Mouse (Mus musculus) gastrocnemius, postnatal 10 days (tissue): ENCODE data around the gene Lbx1. TPM values are rescaled to one million over a fixed set of nuclear protein-coding genes. Genes with fewer than 3 reads are reported as not detected.

Experiments used
- DNase-seq: peaks from one replicate; pipeline ENCODE4 v3.0.0; 2021; ENCODE audit warnings: mixed read lengths
- total RNA-seq, 2 experiments: library from RNA; stranded (reverse); gene quantifications; 2 replicates each; pipeline ENCODE4 v1.2.3; 2021

Lbx1 gene
- total RNA-seq, 2 experiments from 2014 or later = 35.2 to 36.1 TPM

DNA sequence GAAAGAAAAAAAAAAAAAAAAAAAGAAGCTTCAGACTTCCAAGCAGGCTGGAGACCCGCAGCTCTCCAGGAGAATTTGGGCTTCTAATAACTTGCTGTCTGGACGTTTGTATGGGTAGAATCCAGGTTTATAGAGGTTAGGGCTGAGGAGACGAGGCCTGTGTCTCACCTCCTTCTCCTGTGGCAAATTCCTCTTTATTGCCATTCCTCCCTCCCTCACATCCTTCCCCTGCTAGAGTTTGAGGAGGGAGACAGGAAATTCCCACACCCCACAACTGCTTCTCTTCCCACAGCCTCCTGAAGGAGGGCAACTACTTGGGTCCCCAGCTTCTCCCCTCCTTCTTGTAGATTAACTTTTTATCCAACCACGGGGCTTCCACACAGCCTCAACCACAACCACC, 20.2 kb downstream of the Lbx1 start:
- DNase-seq = no peak

DNA sequence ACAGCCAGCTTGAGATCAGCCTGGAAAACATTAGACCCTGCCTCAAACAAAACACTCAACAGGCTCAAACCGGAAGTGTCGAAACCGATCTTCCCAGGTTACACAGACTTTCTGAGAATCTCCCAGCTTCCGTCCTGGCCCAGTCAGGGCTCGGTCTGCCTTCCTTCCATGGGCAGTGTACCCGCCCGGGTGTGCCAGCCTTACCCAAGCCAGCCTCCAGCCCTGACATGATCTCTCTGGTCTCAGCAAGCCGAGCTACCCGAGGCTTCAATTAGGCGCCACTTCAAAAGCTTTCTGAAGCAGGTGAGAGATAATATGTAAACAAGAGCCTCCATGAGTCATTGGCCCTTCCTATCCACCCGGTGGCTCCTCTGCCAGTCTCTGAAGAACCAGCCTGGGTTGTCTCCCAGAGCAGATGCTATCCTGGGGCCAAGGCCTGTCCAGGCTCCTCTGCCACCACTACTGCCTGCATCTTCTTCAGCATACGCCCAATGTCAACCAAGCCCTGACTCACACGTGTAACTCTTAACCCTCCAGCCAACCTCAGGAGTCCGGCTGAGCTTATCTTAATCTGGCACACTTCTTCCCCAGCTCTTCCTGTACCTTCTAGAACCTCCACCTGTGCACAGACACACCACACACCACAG, 25.7 kb downstream of the Lbx1 start:
- no peak for DNase-seq

DNA sequence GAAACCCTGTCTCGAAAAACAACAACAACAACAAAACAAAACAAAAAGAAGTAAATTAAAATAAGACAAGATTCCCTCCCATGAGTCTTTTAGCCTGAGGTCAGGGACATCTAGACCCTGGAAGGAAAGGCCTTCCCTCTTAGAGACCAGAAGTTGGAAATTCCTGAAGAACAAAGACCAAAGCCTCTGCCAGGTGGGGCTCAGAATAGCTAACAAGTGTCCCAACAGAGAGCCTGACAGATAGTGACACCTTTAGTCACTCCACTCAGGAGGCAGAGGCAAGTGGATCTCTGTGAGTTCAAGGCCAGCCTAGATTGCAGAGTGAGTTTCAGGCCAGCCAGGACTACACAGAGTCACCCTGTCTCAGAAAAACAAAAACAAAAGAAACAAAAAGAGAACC, 26.4 kb downstream of the Lbx1 start:
- DNase-seq = no peak

DNA sequence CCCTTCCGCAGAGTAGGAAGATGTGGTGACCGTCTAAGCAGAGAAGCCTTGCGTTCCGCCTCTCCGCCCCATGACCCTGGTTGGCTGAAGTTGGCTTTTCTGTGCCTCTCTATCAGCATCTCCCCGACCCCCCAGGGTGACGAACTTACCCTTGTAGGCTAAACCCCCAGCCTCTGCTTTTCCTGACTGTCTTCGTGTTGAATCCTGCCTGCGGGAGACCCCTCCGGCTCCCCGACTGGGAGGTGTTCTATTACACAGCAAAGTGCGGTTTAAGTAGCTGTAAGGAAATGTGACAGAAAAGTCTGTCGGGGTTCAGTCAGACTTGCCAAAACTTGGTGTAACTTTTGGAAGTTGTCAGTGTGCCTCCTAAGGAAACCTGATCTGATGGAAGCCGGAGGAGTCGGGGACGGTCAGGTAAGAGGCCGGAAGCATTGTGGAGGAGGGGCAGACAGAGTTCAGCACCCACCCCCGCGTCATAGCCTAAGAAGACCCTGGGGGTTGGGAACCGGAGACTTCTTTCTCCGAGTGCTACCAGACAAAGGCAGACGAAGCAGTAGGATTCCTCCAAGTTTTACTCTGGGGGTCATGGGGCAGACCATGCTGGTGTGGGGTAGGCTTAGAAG, 27.1 kb downstream of the Lbx1 start:
- no peak for DNase-seq

DNA sequence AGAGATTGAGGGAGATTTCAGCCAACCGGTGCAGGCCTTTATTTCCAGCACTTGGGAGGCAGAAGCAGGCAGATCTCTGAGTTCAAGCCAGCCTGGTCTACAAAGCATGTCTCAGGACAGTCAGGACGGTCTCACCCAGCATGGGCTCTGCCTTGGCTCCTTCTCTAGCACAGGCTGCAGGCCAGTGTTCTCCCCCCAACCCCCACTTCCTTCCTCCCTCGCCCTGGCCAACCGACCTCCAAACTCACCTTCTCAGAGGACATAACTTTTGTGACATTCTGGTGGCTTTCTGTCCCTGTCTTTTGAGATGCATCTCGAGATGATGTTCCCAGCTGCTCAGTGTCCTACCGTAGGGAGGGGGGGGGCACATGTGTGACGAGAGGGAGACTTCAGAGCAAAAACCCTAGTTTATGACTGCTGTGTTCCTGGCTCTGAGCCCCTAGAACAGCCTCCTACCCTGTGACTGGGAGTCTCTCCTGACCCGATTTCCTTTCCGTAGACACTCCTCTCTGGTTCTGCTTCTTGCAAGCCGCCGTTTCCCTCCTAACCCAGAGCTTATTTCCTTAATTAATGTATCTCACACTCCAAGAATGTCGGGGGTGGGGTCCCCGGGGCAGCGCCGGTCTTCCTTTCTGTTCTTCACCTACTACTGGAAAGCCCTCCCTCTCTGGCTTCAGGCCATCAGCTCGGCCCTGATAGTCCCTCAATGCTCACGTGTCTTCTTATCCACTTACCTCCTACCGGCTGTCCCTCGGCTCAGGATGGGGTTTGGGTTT, 27.8 kb downstream of the Lbx1 start:
- peak; percentile 41 for DNase-seq

DNA sequence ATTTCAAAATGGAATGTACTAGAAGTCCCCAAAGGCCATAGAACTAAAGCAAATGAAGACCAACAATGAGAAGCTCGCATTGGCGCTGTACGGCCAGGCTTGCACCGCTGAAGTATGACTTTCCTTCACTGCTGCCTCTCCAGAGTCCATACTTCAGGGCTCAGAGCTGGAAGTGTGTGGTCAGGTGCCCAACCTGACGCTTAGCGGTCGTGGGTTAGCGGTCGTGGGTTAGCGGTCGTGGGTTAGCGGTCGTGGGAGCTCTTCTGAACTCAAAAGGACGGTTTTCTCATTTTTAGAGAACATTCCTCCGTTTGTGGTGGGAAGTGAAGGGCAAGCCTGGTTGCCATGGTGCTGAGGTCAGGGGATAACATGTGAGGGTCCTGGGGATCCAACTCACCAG, 28.5 kb downstream of the Lbx1 start:
- DNase-seq = no peak

DNA sequence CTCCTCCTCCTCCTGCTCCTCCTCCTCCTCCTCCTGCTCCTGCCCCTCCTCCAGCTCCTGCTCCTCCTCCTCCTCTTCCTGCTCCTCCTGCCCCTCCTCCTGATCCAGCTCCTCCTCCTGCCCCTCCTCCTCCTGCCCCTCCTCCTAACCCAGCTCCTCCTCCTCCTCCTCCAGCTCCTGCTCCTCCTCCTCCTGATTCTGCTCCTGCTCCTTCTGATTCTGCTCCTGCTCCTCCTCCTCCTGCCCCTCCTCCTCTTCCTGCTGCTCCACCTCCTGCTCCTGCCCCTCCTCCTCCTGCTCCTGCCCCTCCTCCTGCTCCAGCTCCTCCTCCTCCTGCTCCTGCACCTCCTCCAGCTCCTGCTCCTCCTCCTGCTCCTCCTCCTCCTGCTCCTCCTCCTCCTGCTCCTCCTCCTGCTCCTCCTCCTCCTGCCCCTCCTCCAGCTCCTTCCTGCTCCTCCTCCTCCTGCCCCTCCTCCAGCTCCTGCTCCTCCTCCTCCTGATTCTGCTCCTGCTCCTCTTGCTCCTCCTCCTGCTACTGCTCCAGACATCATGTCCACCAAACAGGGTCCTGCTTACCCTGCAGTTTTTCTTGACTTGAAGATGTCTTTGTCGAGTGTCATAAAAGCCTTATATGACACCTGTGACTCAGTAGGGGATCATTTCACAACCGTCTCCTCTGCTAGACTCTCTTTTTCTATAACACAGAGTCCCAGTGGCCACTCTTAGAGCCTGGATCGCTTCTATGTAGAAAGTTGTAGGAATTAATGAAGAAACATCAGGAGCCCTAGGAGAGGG, 30.1 kb downstream of the Lbx1 start:
- no peak for DNase-seq

DNA sequence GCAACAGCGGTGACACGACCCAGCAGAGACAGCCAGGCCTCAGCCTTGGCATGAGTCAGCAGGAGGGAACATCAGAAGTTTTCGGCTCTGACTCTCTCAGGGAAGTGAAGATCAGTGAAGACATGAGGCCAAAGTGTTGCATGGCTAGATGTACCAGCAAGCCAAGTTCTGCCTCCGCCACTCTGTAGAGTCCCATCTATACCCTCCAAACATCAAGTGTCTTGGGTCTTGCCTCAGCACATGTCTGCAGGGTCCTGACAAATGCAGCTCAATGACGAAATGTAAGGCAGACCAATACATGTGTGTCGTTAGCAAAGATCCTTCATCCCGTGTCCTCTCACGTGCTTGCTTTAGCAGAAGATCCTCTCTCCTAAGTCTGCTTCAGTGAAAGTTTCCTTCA, 38.6 kb downstream of the Lbx1 start:
- no peak for DNase-seq

DNA sequence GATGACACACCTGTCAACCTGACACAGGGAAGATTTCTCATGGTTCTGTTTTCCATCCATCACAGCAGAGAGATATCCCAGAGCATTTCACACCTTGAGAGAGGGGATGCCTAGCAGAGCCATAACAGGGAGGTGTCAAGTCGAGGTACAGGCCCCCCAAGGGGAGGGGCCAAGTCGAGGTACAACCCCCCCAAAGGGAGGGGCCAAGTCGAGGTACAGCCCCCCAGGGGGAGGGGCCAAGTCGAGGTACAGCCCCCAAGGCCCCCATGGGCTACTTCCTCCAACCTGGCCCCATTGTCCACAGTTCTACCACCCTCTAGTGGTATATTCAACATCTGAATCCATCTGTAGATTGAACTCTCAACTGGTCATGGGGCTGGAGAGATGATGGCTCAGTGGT, 41.0 kb downstream of the Lbx1 start:
- no peak for DNase-seq

Other genes with a start within 250 kb of the Lbx1 start
- 1 to 10 TPM; 1.6 TPM for gene Sema4g, start 246.7 kb downstream of the Lbx1 start, total RNA-seq
- 10 to 100 TPM; 13.8 to 14.7 TPM for gene Twnk, start 230.1 kb downstream of the Lbx1 start, total RNA-seq
- gene Mrpl43, start 229.4 kb downstream of the Lbx1 start, total RNA-seq = 10 to 100 TPM; 32.4 to 33.7 TPM
- gene Lzts2, start 221.4 kb downstream of the Lbx1 start, total RNA-seq = 10 to 100 TPM; 35.4 to 43.4 TPM
- 10 to 100 TPM; 12.4 to 19.5 TPM for gene Pdzd7, start 190.1 kb downstream of the Lbx1 start, total RNA-seq
- 10 to 100 TPM; 24.1 to 24.2 TPM for gene Sfxn3, start 188.3 kb downstream of the Lbx1 start, total RNA-seq
- 10 to 100 TPM; 11.4 to 19.2 TPM for gene Kazald1, start 160.6 kb downstream of the Lbx1 start, total RNA-seq
- gene Tlx1, start 85.1 kb downstream of the Lbx1 start, total RNA-seq = under 1 TPM in 1 of 2 experiments, not detected in 1; 0.18 TPM
- 10 to 100 TPM; 33.6 to 33.7 TPM for gene Btrc, start 127.9 kb upstream of the Lbx1 start, total RNA-seq